ENCODE assay signal across 21 mouse cellular contexts in the genomic region with DNA sequence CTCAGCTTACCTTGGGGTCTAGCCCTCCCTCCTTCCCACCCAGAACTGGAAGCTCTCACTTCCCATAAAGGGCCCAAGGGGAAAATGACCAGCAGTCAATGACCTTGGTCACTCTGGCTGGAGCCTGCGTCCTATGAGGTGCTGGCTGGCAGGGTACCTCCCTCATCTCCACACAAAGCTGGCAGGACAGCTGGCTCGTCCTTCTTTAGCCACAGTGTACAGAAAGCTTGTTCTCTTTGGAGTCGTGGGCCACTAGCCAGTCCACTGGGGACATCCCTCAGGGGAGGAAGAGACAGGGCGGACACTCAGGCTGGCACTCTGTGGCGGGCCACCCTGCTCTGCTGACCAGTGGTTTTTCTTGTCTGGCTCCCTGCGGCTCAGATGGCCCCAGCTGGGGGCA.
A peak's percentile ranks its signal among the peaks of the same experiment; 100 is the strongest.
DNase-seq lines count a peak whose midpoint lies in the region; ATAC-seq and TF ChIP-seq lines count a peak whose summit lies in the region.
"Had no signal": no experiment of that assay in that cellular context is flagged by ENCODE, and none has a peak within 500 bp of the region (broad histone marks: within the 10 kb centered on the region; RNA-seq: fewer than 3 reads in every experiment).

No protein-coding gene starts in this region.

- H3K9me3 ChIP-seq in heart, embryonic 10.5 days = no peaks in the 10 kb centered on the region
- no peaks in the 10 kb centered on the region for H3K9me3 ChIP-seq in heart, embryonic 12.5 days (replicated peaks)
- no peaks in the 10 kb centered on the region for H3K9me3 ChIP-seq in liver, embryonic 11.5 days (ENCODE audit: control insufficient read depth, low read length)
- no peaks in the 10 kb centered on the region for H3K9me3 ChIP-seq in liver, postnatal 0 days (ENCODE audit: low read length)
- H3K9me3 ChIP-seq: stomach, embryonic 15.5 days had no signal

- peak overlapping the region; percentile 31; the same call in 1 of the 2 replicates for H3K27ac ChIP-seq in heart, embryonic 10.5 days
- H3K27ac ChIP-seq in heart, embryonic 12.5 days (ENCODE audit: poor library complexity, severe bottlenecking) = no peak overlapping the region
- 0 out of 2 replicates have a peak overlapping the region, but pooled peaks have one; percentile 11 for H3K27ac ChIP-seq in liver, adult 2 months (replicated peaks; ENCODE audit: insufficient read depth, low read depth, low read length)
- H3K27ac ChIP-seq in liver, embryonic 11.5 days (ENCODE audit: low read depth, low read length) = no peak overlapping the region
- H3K27ac ChIP-seq in liver, postnatal 0 days (ENCODE audit: low read depth) = no peak overlapping the region
- no peak overlapping the region for H3K27ac ChIP-seq in cerebellum, adult 2 months (ENCODE audit: insufficient read depth, low read length)
- H3K27ac ChIP-seq: kidney, postnatal 0 days; layer of hippocampus, adult 2 months; liver, embryonic 14.5 days; macrophage; stomach, embryonic 15.5 days had no signal

- no peak for ATAC-seq in heart, embryonic 12.5 days (ENCODE audit: insufficient number of reproducible peaks, low FRiP score)
- ATAC-seq in liver, embryonic 11.5 days (replicated peaks; ENCODE audit: low FRiP score) = no peak
- peak; percentile 71 for ATAC-seq in liver, postnatal 0 days
- ATAC-seq: forebrain, embryonic 14.5 days had no signal

- no peaks in the 10 kb centered on the region for H3K79me2 ChIP-seq in liver, adult 2 months (ENCODE audit: control insufficient read depth, insufficient read depth, low read length)

- no peak for TF ChIP-seq EP300 in liver, postnatal 0 days (IDR thresholded peaks at IDR 0.05; ENCODE audit: low read depth)

- no peak for TF ChIP-seq CTCF in liver, adult 2 months (IDR thresholded peaks at IDR 0.05; ENCODE audit: low read depth, low read length)
- TF ChIP-seq CTCF in liver, postnatal 0 days (IDR thresholded peaks at IDR 0.05; ENCODE audit: low read depth) = no peak
- no peak for TF ChIP-seq CTCF in cerebellum, adult 2 months (IDR thresholded peaks at IDR 0.05; ENCODE audit: borderline replicate concordance, insufficient read depth, low read depth, low read length)

- WGBS in heart, embryonic 10.5 days = 65% methylated on average over 6 of the region's 6 CpGs
- WGBS in heart, embryonic 12.5 days = 61% methylated on average over 6 of the region's 6 CpGs
- 16% methylated on average over 6 of the region's 6 CpGs for WGBS in liver, adult 2 months
- 76% methylated on average over 6 of the region's 6 CpGs for WGBS in liver, embryonic 11.5 days
- 67% methylated on average over 6 of the region's 6 CpGs for WGBS in liver, postnatal 0 days (ENCODE audit: insufficient replicate concordance)
- 61% methylated on average over 6 of the region's 6 CpGs for WGBS in cerebellum, adult 2 months

- no peak for TF ChIP-seq POLR2A in liver, adult 2 months (IDR thresholded peaks at IDR 0.05; ENCODE audit: extremely low read depth, insufficient read depth, low read length)
- TF ChIP-seq POLR2A in cerebellum, adult 2 months (IDR thresholded peaks at IDR 0.05; ENCODE audit: borderline replicate concordance, insufficient read depth, low read length) = no peak

- no peaks in the 10 kb centered on the region for H3K36me3 ChIP-seq in heart, embryonic 10.5 days
- no peaks in the 10 kb centered on the region for H3K36me3 ChIP-seq in heart, embryonic 12.5 days
- H3K36me3 ChIP-seq in liver, adult 2 months (ENCODE audit: control insufficient read depth, insufficient read depth, low read length) = no peaks in the 10 kb centered on the region
- no peaks in the 10 kb centered on the region for H3K36me3 ChIP-seq in liver, embryonic 11.5 days (ENCODE audit: control insufficient read depth, insufficient read depth, low read length)
- no peaks in the 10 kb centered on the region for H3K36me3 ChIP-seq in liver, postnatal 0 days (replicated peaks; ENCODE audit: insufficient read depth, low read length)
- H3K36me3 ChIP-seq: stomach, embryonic 15.5 days had no signal

- no peak overlapping the region for H3K4me2 ChIP-seq in heart, embryonic 12.5 days
- no peak overlapping the region for H3K4me2 ChIP-seq in liver, embryonic 11.5 days
- no peak overlapping the region for H3K4me2 ChIP-seq in liver, postnatal 0 days (ENCODE audit: low read depth, low read length)
- H3K4me2 ChIP-seq: midbrain, embryonic 11.5 days; stomach, embryonic 15.5 days had no signal

- no peak overlapping the region for H3K9ac ChIP-seq in heart, embryonic 12.5 days
- H3K9ac ChIP-seq in liver, adult 2 months (ENCODE audit: low read depth, low read length) = peak overlapping the region; percentile 41; the same call in 1 of the 2 replicates
- H3K9ac ChIP-seq in liver, embryonic 11.5 days (ENCODE audit: low read depth, low read length) = no peak overlapping the region
- no peak overlapping the region for H3K9ac ChIP-seq in liver, postnatal 0 days (replicated peaks)
- H3K9ac ChIP-seq: liver, embryonic 14.5 days; stomach, embryonic 15.5 days had no signal

- peak; percentile 11 for DNase-seq in gastrocnemius, adult 18-20 months (ENCODE audit: low spot score)
- DNase-seq in gastrocnemius, postnatal 4 days (ENCODE audit: low spot score in 2 of 2) = no peak
- no peak for DNase-seq in heart, embryonic 10.5 days (ENCODE audit: low spot score)
- DNase-seq in liver, adult 2 months (ENCODE audit: extremely low read depth, low read depth, low spot score) = peak; percentile 75
- DNase-seq in liver, embryonic 11.5 days (ENCODE audit: low spot score) = no peak
- no peak for DNase-seq in liver, postnatal 0 days
- DNase-seq in cerebellum, adult 2 months = no peak
- DNase-seq: B cell, adult 2 months; cerebellum, adult 8-10 months; heart, postnatal 4 days; retina, postnatal 1 day; thymus, adult 18-20 months; thymus, postnatal 4 days had no signal

- no peak overlapping the region for H3K4me3 ChIP-seq in heart, embryonic 10.5 days
- H3K4me3 ChIP-seq in heart, embryonic 12.5 days = no peak overlapping the region
- H3K4me3 ChIP-seq in liver, adult 2 months (ENCODE audit: insufficient read depth, low read depth, low read length) = no peak overlapping the region
- H3K4me3 ChIP-seq in liver, embryonic 11.5 days (ENCODE audit: low read depth, low read length) = no peak overlapping the region
- H3K4me3 ChIP-seq in liver, postnatal 0 days (ENCODE audit: low read depth, low read length) = no peak overlapping the region
- H3K4me3 ChIP-seq in cerebellum, adult 2 months (replicated peaks; ENCODE audit: insufficient read depth, low read depth, low read length) = no peak overlapping the region
- H3K4me3 ChIP-seq: layer of hippocampus, adult 2 months; stomach, embryonic 15.5 days had no signal

- H3K27me3 ChIP-seq in heart, embryonic 10.5 days (ENCODE audit: insufficient read depth, poor library complexity, severe bottlenecking) = peaks cover 6% of the 10 kb centered on the region; the same call in 1 of the 2 replicates
- no peaks in the 10 kb centered on the region for H3K27me3 ChIP-seq in heart, embryonic 12.5 days (replicated peaks)
- no peaks in the 10 kb centered on the region for H3K27me3 ChIP-seq in liver, adult 2 months (ENCODE audit: control insufficient read depth, insufficient read depth, low read length)
- no peaks in the 10 kb centered on the region; the same call in 1 of the 2 replicates for H3K27me3 ChIP-seq in liver, embryonic 11.5 days (replicated peaks; ENCODE audit: control insufficient read depth, insufficient read depth, low read length)
- no peaks in the 10 kb centered on the region for H3K27me3 ChIP-seq in liver, postnatal 0 days (ENCODE audit: insufficient read depth, low read length)
- H3K27me3 ChIP-seq in cerebellum, adult 2 months (ENCODE audit: control insufficient read depth, insufficient read depth, low read length) = no peaks in the 10 kb centered on the region
- H3K27me3 ChIP-seq: stomach, embryonic 15.5 days had no signal

- H3K4me1 ChIP-seq in heart, embryonic 10.5 days = peaks cover 39% of the 10 kb centered on the region
- H3K4me1 ChIP-seq in heart, embryonic 12.5 days (replicated peaks) = peaks cover 21% of the 10 kb centered on the region
- H3K4me1 ChIP-seq in liver, adult 2 months (ENCODE audit: control insufficient read depth, insufficient read depth, low read length) = peaks cover 7% of the 10 kb centered on the region; the same call in 1 of the 2 replicates
- H3K4me1 ChIP-seq in liver, embryonic 11.5 days (replicated peaks; ENCODE audit: control insufficient read depth, insufficient read depth, low read length) = 0 out of 2 replicates have a peak, but pooled peaks cover 4% of the 10 kb centered on the region
- 0 out of 2 replicates have a peak, but pooled peaks cover 3% of the 10 kb centered on the region for H3K4me1 ChIP-seq in liver, postnatal 0 days (ENCODE audit: insufficient read depth)
- H3K4me1 ChIP-seq in cerebellum, adult 2 months (ENCODE audit: control insufficient read depth, insufficient read depth, low read length) = no peaks in the 10 kb centered on the region
- H3K4me1 ChIP-seq: stomach, embryonic 15.5 days had no signal

Comparison
In these comparisons a context has a peak if more than half of its experiments do, and no peak if none do; other contexts are left out.
1. DNase-seq: peak in gastrocnemius, adult 18-20 months (single experiment) and liver, adult 2 months (single experiment); none in gastrocnemius, postnatal 4 days (0 of 2), heart, embryonic 10.5 days (single experiment), liver, embryonic 11.5 days (single experiment), liver, postnatal 0 days (single experiment) and cerebellum, adult 2 months (0 of 2).
2. H3K27ac ChIP-seq: peak in heart, embryonic 10.5 days (single experiment) and liver, adult 2 months (single experiment); none in heart, embryonic 12.5 days (single experiment), liver, embryonic 11.5 days (single experiment), liver, postnatal 0 days (single experiment) and cerebellum, adult 2 months (single experiment).